Mouse (Mus musculus) activated CD4-positive, CD25-positive, alpha-beta regulatory T cell (primary cell): ENCODE data around the gene Anxa2. TPM values are rescaled to one million over a fixed set of nuclear protein-coding genes. Genes with fewer than 3 reads are reported as not detected.

Source experiments
- polyA plus RNA-seq, 2 experiments: library from polyadenylated mRNA; unstranded; fragments of 100-300 nt; shearing (Covaris generic); gene quantifications; one replicate each; pipeline ENCODE4 v1.2.1; 2017

The Anxa2 gene
- polyA plus RNA-seq = 100 to 1,000 TPM in 1 of 2 experiments, 10 to 100 TPM in 1; 76.3 to 244 TPM

DNA sequence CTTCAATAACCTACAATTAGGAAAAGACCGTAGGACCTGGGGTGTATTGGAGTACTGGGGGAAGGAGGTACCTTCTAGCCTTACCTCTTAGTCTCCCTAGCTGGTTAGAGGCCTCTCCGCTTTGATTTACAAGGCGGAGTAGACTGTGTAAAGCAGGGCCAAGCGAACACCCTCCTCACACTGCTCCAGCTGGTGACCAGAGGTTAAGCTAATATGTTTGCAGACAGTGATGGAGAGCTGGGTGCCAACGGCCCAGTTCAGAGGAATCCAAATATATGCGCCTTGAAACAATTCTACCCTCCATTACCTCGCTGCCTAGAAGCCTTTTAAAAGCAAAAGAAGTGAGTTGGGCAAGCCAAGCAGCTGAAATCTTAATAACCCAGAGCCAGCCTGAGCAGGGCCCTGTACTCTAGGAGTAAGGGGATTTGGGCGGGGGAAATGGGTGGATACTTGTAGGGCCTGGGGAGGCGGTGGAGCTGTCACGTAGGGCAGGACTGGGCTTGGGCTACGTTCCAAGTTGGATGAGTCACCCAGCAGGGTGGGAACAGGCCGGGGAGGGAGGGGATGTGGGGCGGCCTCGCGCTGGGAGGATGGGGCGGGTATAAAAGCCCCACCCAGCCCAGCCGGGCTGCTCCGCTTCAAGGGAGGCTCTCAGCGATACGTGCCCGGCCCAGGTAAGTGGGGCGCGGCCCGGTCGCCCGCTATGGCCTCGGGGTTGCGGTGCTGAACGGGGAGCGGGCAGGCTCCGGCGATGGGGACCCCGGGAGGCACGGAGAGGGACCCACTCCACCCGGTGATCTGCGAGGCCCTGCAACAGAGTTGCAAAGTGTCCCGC, at the start of gene Anxa2:
TSS of gene Anxa2 (plus strand) at position 555 of the 835 bp plus-strand sequence.

Other genes starting within 250 kb of the Anxa2 start
- gene Ice2, start 55.7 kb upstream of the Anxa2 start, polyA plus RNA-seq = 10 to 100 TPM; 12.3 to 21.3 TPM